Mouse (Mus musculus) retina, adult 2 months (tissue): Measurements from ENCODE around the gene Baiap2l2.

Source experiments
- DNase-seq: peaks from one replicate; pipeline ENCODE4 v3.0.0-alpha.2; 2012; ENCODE audit warnings: low read depth, low spot score

The Baiap2l2 gene

DNA sequence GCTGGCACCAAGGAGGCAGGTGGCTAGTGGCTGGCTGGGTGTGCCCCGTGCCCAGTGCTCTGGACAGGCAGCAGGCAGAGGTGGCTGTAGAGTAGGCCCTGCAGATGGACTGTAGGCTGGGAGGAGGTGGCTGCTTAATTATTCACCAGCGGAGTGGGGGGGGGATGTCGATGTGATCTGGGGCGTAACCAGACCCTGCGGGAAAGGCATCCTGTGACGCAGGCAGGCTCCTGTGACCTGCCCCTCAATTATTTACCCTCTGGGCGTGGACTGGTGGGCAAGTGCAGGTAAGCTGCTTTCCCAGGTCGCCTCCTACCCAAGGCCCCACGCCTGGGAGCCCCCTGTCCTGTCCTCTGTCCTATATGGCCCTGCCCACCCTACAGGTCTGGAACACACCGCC is at the start of gene Baiap2l2:
Gene Baiap2l2, minus strand, starts transcription at position 139 of the 400 bp plus-strand sequence.
- DNase-seq: no peak

DNA sequence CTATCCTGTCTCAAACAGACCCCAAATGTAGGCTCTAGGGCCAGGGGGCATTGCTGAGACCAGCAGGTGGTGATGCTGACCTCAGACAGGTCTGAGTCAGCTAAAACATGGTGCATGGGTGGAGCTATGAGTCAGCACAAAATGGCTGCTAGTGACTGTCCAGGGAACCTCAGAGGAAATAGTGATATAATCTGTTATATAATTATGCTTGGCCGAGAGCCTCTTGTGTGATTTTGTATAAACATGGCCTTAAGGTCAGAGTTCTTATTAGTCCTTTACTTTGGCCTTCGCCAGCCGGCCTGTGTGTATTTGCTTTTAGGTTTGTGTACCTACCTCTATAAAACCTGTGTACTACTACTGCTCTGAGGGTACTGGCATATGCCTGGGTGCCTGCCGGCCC is 48.1 kb upstream of the Baiap2l2 start:
- no peak for DNase-seq

DNA sequence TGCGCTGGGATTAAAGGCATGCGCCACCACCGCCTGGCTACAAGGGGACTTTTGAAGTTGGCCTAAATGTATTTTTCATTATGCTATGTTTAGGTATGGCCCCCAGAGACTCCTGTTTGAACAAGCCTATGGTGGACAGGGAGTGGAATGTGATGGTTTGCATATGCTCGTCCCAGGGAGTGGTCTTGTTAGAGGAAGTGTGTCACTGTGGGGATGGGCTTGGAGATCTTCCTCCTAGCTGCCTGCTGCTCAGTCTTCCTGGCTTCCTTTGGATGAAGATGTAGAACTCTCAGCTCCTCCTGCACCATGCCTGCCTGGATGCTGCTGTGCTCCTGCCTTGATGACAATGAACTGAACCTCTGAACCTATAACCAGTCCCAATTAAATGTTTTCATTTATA is 45.2 kb upstream of the Baiap2l2 start:
- DNase-seq: no peak

DNA sequence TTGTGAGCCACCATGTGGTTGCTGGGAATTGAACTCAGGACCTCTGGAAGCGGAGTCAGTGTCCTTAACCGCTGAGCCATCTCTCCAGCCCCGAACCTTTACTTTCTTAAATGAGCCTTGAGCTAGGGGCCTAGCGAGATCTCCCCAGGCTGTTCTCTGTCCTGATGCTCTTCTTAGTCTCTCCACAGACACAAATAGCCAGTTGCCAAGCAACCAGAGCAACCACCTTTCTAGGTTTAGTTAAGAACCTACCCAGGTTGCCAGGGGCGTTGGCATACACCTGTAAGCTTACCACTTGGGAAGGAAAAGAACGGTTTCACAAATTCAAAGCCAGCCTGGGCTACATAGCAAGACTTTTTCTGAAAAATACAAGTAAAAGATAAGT is 44.6 kb upstream of the Baiap2l2 start:
- DNase-seq: no peak

DNA sequence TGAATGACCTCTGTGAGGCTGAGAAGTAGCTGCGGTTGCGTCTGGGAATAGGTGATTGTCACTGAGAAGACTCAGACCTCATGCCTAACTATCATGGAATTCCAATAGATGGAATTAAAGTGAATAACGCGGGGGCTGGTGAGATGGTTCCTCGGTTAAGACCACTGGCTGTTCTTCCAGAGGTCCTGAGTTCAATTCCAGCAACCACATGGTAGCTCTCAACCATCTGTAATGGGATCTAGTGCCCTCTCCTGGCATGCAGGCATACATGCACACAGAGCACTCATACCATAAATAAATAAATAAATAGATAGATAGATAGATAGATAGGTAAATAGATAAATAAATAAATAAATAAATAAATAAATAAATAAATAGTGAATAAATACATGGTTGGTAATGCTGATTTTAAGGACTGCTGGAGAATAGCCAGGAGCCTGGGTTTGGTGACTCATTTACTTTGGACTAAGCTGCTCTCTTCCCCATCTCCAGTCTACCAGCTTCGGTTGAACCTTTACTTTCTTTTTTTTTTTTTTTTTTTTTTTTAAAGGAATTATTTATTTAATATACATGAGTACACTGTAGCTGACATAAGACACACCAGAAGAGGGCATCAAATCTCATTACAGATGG is 44.1 kb upstream of the Baiap2l2 start:
- no peak for DNase-seq

DNA sequence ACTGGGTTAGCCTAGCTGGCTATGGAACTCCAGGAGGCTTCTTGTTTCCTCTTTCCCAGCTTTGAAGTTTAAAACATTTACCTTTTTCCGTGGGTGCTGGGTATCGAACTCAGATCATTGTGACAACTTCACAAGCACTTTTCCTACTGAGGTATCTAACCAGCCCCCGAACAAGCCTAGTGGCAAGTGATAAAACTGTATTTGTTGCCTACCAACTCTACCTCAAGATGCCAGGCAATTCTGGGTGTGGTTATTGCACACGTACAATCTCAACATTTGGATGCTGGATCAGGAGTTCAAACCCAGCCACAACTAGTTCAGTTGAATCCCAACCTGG is 43.6 kb upstream of the Baiap2l2 start:
- no peak for DNase-seq

DNA sequence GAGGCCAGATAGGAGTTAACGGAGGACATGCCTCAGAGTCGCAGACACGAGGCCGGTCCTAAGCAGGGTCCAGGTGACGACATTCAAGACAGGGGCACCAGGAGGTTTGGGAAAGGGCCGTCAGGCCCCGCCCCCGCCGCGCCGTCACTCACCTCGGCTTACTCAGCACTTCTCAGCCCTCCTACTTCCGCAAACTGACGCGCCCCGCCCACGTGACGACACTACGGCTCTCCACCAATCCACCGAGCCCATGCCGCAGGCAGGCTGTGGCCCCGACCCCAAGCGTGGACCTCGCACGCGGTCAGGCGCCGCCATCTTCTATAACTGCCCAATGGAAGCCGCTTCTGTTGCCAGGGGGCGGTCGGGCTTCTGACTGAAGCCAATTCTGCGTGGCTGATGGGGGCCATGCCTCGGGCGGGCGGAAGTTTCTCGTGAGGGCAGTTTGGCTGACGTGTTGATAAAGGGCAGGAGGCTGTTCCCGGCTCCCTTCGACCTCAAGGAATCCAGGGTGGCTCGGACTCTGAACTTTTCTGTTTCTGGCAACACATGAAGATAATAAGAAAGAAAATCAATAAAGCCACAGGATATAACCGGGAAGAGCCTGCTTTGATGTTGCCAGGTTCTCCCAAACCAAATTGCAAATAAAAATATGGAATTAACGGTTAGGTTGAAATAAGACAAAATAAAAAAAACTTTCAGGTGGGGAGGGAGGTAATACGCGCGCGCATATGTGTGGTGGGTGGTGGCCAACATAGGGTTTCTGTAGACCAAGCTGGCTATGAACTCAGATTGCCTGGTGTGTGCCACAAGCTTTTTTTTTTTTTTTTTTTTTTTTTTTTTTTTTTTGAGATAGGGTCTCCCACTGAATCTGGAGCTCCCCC is 43.0 kb upstream of the Baiap2l2 start, which contains the start of gene Pla2g6:
Gene Pla2g6, minus strand, starts transcription at position 333 of the 881 bp plus-strand sequence.
- DNase-seq: peak; percentile 89

DNA sequence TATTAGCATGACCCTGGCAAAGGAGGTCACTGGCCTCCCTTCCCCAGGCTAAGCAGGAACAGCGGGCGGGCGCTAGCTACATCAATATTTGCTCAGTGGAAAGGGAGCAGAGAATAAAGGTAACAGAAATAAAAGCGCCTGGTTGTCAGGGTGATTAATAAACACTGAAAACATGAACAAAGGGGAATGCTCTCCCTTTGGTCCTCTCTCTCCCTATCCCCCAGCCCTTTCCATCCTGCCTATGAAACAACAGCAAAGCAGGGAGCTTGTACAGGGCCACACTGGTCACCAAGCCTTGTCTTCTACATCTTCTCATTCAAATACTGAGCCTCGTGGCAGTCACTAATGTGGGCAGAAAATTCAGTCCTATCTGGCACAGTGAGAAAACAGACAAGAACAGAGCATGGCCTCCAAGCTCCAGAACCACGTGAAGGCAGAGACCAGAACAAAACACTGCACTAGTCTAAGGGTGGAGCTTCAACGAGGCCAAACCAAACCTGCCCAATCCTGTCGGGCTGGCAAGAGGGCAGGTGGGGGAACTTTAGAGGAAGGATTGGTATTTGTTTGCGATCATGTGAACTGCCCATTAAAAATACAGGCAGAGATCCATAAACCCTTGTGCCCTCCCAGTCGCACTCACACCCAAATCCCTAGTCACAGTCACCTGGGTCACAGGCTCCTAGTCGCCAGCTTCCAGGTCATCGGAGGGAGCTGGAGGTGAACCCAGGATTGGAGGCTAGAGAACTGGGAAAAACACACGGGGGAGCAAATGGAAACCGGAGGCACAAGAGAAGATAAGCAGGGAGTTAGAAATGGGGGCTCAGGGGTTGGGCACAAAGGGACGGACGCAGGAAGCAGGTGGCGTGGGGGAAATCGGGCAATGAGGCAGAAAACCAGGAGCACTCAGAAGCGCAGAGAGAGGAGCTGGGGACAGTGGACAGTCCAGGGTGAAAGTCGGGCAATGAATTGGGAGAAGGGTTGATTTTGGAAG is 41.9 kb upstream of the Baiap2l2 start:
- no peak for DNase-seq

DNA sequence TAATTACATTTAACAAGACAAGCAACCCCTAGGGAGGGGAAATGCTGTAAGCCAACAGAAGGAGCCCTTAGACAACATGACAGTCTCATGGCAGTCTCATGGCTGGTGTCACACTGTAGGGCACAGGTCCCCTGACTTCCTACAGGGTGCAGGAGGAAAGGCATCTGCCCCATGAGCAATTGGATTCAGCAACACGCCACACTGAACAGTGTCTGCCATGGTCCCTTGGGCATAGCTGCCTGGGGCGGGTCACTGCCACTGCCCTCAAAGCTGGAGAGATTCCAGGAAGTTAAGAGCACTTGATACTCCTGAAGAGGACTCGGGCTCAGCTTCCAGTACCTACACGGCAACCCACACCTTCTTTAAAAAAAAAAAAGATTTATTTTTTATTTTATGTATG is 40.9 kb upstream of the Baiap2l2 start:
- no peak for DNase-seq

DNA sequence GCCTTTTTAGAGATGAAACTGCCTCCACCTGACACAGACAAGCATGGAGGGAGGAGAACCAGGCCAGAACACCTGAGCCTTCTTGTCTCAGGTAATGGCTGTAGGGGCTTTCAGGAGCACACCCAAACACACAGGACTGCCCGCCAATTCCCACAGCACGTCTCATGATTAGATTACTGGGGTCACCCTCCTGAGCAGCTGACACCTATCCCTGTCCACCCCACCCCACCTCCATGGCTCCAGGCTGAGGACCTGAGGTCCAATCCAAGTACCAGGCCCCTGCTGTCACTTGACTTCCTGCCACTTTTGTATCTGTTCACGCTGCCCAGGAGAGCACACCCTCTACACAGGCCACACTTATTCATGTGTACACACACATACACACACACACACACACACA is 40.4 kb upstream of the Baiap2l2 start:
- DNase-seq: no peak

DNA sequence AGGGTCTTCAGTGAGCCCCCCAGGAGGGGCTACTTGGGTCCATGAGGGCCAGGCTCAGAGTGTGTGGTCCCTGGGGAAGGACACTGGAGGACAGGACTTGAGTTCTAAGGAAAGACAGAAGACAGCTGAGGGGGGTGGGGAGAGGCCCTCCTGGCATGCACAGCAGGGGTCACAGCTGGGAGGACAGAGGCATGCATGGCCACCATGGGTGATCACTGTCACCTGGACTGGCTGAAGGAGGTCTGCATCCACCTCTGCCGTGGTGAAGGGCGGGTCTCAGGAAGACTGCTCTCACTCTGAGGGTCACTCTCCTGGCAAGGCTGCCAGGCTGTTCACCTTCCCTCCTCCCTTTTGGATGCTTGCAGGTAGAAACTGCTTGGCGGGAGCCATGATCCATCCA is 39.0 kb upstream of the Baiap2l2 start:
- no peak for DNase-seq

DNA sequence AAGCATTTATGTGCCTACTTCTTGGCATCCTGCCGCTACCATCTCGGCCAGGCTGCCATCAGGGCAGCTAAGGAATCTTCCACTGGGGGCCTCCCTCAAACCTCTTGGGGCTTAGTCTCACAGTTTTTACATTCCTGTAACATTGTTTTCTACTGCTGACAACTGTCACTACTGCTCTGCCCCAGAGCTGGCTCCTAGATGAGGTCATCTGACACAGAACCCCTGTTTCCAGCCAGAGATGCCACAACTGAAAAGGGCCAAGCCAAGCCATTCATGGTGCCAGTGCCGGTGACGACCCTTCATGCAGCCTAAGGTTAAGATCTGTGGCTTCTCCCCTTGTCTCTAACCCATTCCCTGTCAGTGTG is 38.4 kb upstream of the Baiap2l2 start:
- DNase-seq: no peak

DNA sequence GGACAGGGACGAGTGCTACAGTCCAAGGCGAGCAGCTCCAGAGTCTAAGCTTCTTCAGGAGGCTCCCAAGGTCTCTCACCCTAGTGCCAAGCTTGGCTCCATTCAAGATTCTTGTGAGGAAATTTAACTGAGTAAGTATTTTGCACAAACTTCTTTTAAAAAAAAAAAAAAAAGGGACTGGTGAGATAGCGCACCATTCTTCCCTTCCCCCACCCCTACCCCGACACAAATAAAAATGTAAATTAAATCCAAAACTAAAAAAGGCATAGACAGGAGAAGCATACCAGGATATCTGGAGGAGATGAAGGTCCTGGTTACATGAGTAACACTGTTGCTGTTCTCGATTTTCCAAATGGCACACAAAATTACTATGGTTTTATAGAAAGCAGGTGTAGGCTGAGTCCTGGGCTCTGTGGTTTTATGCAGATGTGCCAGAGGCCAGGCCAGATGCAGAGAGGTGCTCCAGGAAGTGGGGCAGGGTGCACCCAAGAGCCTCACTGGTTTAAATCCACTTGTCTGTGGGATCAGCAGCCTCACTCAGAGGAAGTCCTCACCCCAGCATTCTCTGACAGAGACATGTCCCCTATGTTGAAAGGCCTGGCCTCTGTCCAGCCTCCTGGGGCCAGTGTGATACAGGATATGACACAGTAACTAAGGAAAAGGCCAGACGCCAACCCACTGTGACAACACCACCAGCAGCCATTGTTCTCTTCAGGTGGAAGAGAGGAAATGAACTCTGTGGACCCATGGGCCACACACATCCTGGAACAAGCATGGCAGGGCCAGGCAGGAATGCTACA is 37.9 kb upstream of the Baiap2l2 start:
- DNase-seq: no peak

DNA sequence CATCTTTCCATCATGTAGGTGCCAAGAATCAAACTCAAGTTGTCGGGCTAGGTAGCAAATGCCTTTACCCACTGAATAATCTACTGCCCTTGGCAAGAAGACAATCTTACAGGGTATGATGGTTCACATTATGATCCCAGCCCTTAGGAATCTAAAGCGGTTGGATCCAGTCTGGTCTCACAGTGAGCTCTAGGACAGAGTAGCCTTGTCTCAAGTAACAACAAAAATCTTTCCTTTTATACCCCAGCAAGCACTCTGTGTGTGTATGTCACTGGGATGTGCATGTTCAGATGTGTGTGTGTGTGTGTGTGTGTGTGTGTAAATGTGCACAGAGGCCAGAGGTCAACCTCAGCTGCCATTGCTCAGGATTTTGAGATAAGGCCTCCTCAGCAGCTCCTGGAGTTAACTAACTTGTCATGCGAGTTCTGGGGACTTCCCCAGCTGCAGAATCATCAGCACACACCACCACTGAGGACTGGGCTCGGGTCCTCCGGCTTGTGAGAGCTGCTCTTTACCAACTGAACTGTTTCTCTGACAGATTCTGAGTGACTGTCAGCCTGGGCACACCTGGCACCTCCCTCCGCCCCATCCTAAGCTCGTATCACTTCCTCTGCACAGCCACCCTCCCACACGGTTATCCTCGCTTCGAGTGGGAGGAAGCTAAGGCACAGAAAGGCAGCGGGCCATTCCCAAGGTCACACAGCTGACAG is 37.1 kb upstream of the Baiap2l2 start:
- DNase-seq: no peak

DNA sequence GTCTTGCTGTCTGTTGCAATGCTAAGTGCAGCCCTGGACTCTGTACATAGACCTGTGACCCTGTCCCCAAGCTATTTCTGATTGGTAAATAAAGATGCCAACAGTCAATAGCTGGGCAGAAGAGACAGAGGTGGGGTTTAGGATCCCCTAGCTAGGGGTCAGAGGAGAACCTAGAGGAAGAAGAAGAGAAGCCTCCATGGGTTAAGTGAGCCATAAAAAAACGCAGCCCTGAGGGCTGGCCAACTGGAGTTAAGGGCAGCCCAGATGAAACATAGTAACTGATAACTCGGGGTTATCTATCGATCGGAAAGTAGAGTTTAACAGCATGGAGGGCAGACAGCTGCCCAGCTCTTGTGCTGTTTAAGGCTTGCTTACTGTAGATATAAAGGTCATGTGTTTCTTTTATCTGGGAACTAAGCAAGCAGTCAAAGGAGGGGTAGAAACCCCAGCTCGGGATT is 36.4 kb upstream of the Baiap2l2 start:
- DNase-seq: no peak

DNA sequence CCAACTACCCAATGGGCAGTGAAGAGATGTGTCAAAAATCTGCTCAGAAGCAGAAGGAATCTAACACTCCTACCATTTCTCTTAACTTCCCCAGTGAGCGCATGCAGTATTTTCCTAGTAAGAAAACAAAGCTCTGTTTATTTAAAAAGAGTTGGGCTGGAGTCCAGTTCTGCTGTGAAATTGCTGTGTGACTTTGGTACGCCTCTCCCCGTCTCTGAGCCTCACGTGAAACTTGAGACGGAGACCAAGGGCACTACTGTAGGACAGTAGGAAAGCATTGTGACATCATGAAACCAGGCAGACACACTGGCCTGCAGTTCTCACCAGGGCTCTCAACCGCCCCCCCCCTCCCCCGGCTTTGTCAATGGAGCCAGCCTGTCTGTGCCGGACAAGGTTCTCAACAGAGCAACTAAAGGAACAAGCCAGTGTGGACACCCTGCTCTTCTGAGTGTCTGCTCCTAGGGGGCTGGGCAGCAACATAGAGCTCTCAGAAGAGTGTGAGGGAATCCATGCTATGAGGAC is 28.6 kb upstream of the Baiap2l2 start:
- DNase-seq: no peak

DNA sequence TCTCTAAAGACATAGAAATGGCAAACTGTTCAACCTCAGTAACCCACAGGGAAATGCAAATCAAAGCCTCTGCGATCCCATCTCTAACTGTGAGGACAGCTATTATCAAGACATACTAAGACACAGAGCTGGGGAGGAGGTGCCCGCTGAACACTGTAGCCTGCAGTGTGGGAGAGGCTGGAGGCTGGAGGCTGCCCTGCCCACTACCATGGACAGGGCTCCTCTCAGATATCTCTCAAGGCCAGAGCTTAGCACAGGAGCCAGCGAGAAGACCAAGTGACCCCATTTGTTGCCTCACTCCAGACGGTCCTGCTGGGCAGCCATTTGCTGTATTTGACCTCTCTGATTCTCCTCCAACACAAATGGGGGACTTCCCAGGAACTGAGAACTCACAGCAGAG is 22.5 kb upstream of the Baiap2l2 start:
- no peak for DNase-seq

DNA sequence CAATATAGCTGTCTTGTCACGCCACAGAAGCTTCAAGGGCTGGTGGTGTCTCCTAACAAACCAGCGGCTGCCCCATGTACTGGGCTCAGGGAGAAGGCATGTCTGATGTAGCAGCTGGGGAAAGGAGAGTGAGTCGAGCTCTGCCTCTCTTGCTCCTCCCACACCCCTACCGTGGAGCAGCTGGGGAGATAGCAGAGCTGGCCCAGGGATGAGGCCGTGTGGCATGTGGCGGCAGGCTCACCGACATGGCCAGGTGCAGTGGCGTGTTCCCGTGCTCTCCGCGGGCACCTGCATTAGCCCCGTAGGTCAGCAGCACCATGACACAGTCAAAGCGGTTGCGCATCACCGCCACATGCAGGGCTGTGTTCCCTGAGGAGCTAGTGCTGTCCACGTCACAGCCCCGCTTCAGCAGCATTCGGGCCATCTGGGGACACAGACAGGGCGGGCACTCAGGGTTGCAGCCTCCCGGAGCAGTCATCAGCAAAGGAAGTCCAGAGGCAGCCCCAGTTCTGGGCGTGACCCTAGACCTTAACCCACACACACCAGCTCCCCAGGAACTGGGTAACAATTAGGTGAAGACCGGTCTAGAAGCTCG is 20.8 kb upstream of the Baiap2l2 start:
- no peak for DNase-seq

DNA sequence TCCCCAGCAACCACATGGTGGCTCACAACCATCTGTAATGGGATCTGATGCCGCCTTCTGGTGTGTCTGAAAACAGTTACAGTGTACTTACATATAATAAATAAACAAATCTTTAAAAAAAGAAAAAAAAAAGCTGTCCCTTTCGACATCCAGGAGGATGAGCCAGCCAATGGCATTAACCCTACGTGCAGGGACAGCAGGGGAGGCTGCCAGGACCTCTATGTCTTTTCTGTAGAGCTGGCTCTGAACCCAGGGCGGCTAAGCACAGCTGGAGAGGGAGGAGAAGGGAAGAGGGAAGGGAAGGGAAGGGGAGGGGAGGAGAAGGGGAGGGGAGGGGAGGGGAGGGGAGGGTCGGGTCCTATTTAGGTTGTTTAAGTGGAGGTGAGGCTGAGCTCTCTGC is 19.5 kb upstream of the Baiap2l2 start:
- DNase-seq: no peak

DNA sequence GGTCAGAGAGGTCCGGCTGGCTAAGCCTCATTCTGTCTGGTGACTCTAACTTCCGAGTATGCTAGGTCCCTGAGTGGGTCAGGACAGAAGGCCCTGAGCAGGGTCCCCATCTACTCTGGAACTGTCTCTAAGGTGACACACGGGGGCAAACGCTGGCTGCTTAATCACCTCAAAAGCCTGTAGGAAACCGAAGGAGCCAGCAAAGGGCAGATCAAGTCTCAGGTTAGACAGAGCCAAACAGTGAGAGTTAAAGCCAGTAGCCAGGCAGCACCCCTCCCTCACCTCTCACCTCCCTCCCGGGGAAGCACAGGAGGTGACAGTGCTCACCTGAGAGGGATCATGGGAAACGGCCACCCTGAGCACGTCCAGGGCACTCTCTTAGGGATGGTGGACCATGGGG is 18.4 kb upstream of the Baiap2l2 start:
- DNase-seq: no peak
